Mouse (Mus musculus): ENCODE results near the gene Cdhr3. TPM values are rescaled to one million over a fixed set of nuclear protein-coding genes. Genes with fewer than 3 reads are reported as not detected.

Cdhr3 gene
- total and polyA plus RNA-seq, 3 experiments = not detected

GRCm38 (mm10) chr12:33110894-33111471 is 18.3 kb upstream of the Cdhr3 start:
- H3K9me3 ChIP-seq (replicated peaks; ENCODE audit: insufficient read depth, low read length) = no peaks in the 10 kb centered on the region
- peak; percentile 18 to 39; a peak in 1 of 4 replicates for TF ChIP-seq POLR2A (IDR thresholded peaks at IDR 0.05; ENCODE audit: control insufficient read depth in 1 of 2, insufficient read depth in 1 of 2, low read depth in 1 of 2, low read length in 2 of 2, poor library complexity in 1 of 2)
- no peak for TF ChIP-seq USF2 (IDR thresholded peaks at IDR 0.05; ENCODE audit: borderline replicate concordance in 1 of 2, insufficient read depth in 1 of 2, low read depth in 1 of 2, low read length in 2 of 2)
- TF ChIP-seq ETS1 (IDR thresholded peaks at IDR 0.05; ENCODE audit: low read depth, low read length) = no peak
- peak; percentile 54 for TF ChIP-seq TBP (IDR thresholded peaks at IDR 0.05; ENCODE audit: low read depth, low read length)
- no peak for TF ChIP-seq MYC (IDR thresholded peaks at IDR 0.05; ENCODE audit: low read depth, low read length)
- peak; percentile 36; the same call in 1 of the 2 replicates for TF ChIP-seq GATA1 (IDR thresholded peaks at IDR 0.05; ENCODE audit: low read depth, low read length)
- TF ChIP-seq POLR2AphosphoS2 (IDR thresholded peaks at IDR 0.05; ENCODE audit: low read length) = no peak
- peak; percentile 73 for TF ChIP-seq HCFC1 (IDR thresholded peaks at IDR 0.05; ENCODE audit: low read depth, low read length)
- no peak for TF ChIP-seq ELF1 (IDR thresholded peaks at IDR 0.05; ENCODE audit: low read depth, low read length)
- peaks cover 0 to 3% of the 10 kb centered on the region in 2 experiments; a peak in 1 of 4 replicates for H3K36me3 ChIP-seq (ENCODE audit: control insufficient read depth in 1 of 2, insufficient read depth in 2 of 2, low read length in 2 of 2)
- H3K79me2 ChIP-seq (ENCODE audit: control insufficient read depth, insufficient read depth, low read length, poor library complexity) = no peaks in the 10 kb centered on the region
- peaks cover 0 to 2% of the 10 kb centered on the region in 2 experiments; a peak in 2 of 4 replicates for H3K27me3 ChIP-seq (ENCODE audit: control insufficient read depth in 1 of 2, insufficient read depth in 2 of 2, low read length in 2 of 2)
- DNase-seq (ENCODE audit: low read depth, low spot score) = peak; percentile 68
- H3K4me1 ChIP-seq (ENCODE audit: control insufficient read depth in 1 of 2, insufficient read depth in 2 of 2, low read length in 2 of 2) = peaks cover 0 to 10% of the 10 kb centered on the region in 2 experiments; a peak in 1 of 4 replicates
- peak overlapping the region; percentile 36; the same call in 1 of the 2 replicates for H3K9ac ChIP-seq (ENCODE audit: control insufficient read depth, low read depth, low read length, poor library complexity, severe bottlenecking)
- no peak overlapping the region for H3K4me3 ChIP-seq (ENCODE audit: control insufficient read depth in 1 of 2, insufficient read depth in 1 of 2, low read depth in 2 of 2, low read length in 2 of 2)
- no peak overlapping the region for H3K27ac ChIP-seq (ENCODE audit: control insufficient read depth, low read depth, low read length)

GRCm38 (mm10) chr12:33109531-33109930 is 16.9 kb upstream of the Cdhr3 start:
- H3K9me3 ChIP-seq (replicated peaks; ENCODE audit: insufficient read depth, low read length) = no peaks in the 10 kb centered on the region
- peaks cover 0 to 10% of the 10 kb centered on the region in 2 experiments; a peak in 1 of 4 replicates for H3K4me1 ChIP-seq (ENCODE audit: control insufficient read depth in 1 of 2, insufficient read depth in 2 of 2, low read length in 2 of 2)
- peak; percentile 28 for DNase-seq (ENCODE audit: low read depth, low spot score)
- no peak overlapping the region for H3K4me3 ChIP-seq (ENCODE audit: control insufficient read depth in 1 of 2, insufficient read depth in 1 of 2, low read depth in 2 of 2, low read length in 2 of 2)
- no peak overlapping the region for H3K27ac ChIP-seq (ENCODE audit: control insufficient read depth, low read depth, low read length)
- no peaks in the 10 kb centered on the region for H3K79me2 ChIP-seq (ENCODE audit: control insufficient read depth, insufficient read depth, low read length, poor library complexity)
- H3K36me3 ChIP-seq (ENCODE audit: control insufficient read depth in 1 of 2, insufficient read depth in 2 of 2, low read length in 2 of 2) = peaks cover 0 to 3% of the 10 kb centered on the region in 2 experiments; a peak in 1 of 4 replicates
- peaks cover 0 to 4% of the 10 kb centered on the region in 2 experiments; a peak in 3 of 4 replicates for H3K27me3 ChIP-seq (ENCODE audit: control insufficient read depth in 1 of 2, insufficient read depth in 2 of 2, low read length in 2 of 2)
- TF ChIP-seq EP300 (IDR thresholded peaks at IDR 0.05; ENCODE audit: low read depth in 1 of 2, low read length in 2 of 2) (no peak), SMC3 (IDR thresholded peaks at IDR 0.05; ENCODE audit: low read depth, low read length) (peak; percentile 64), MAFK (IDR thresholded peaks at IDR 0.05; ENCODE audit: borderline replicate concordance, low read depth, low read length) (no peak), TCF12 (IDR thresholded peaks at IDR 0.05; ENCODE audit: low read depth, low read length) (no peak), MAZ (IDR thresholded peaks at IDR 0.05; ENCODE audit: low read depth, low read length) (no peak), GATA1 (IDR thresholded peaks at IDR 0.05; ENCODE audit: low read depth, low read length) (no peak), GABPA (IDR thresholded peaks at IDR 0.05; ENCODE audit: low read depth, low read length) (no peak), NELFE (IDR thresholded peaks at IDR 0.05; ENCODE audit: low read depth, low read length) (no peak), MEF2A (IDR thresholded peaks at IDR 0.05; ENCODE audit: extremely low read depth, insufficient replicate concordance, low read depth, low read length, poor library complexity, severe bottlenecking) (no peak), ZMIZ1 (IDR thresholded peaks at IDR 0.05; ENCODE audit: low read depth, low read length) (no peak), CTCF (IDR thresholded peaks at IDR 0.05 in 2 of 3, conservative IDR thresholded peaks at IDR 0.05 in 1 of 3; ENCODE audit: control insufficient read depth in 1 of 3, insufficient read depth in 1 of 3, low read depth in 2 of 3, low read length in 3 of 3, poor library complexity in 1 of 3, severe bottlenecking in 1 of 3) (peak in 2 of 3 experiments; percentile 23 to 46; a peak in 3 of 6 replicates), MYB (IDR thresholded peaks at IDR 0.05; ENCODE audit: low read depth, low read length) (no peak), ZC3H11A (IDR thresholded peaks at IDR 0.05; ENCODE audit: low read depth, low read length) (peak; percentile 24; the same call in 1 of the 2 replicates), USF2 (IDR thresholded peaks at IDR 0.05; ENCODE audit: borderline replicate concordance in 1 of 2, insufficient read depth in 1 of 2, low read depth in 1 of 2, low read length in 2 of 2) (no peak), RAD21 (IDR thresholded peaks at IDR 0.05; ENCODE audit: low read depth, low read length) (peak; percentile 51)
- H3K9ac ChIP-seq (ENCODE audit: control insufficient read depth, low read depth, low read length, poor library complexity, severe bottlenecking) = no peak overlapping the region

Data from MEL (cell line).